Mouse (Mus musculus): ENCODE results near the gene Srgap1. TPM values are rescaled to one million over a fixed set of nuclear protein-coding genes. Genes with fewer than 3 reads are reported as not detected.

Srgap1 gene
- total RNA-seq (2014; fragmentation: Nextera tagmentation) (not detected in 2 replicates), total RNA-seq (2017) (0.06 and 0.22 TPM in 2 replicates), polyA plus RNA-seq (2012) (not detected in 2 replicates)

GRCm38 (mm10) chr10:122046904-122047726 is at the start of gene Srgap1:
Gene Srgap1 (minus strand): TSS chr10:122047315.
- no peaks in the 10 kb centered on the region for H3K36me3 ChIP-seq (replicated peaks)
- no peaks in the 10 kb centered on the region for H3K4me1 ChIP-seq (ENCODE audit: insufficient read depth, low read depth, low read length)
- peaks cover 57% of the 10 kb centered on the region for H3K9me3 ChIP-seq (replicated peaks)
- no peaks in the 10 kb centered on the region for H3K27me3 ChIP-seq (ENCODE audit: insufficient read depth, low read length)
- no peak for DNase-seq (ENCODE audit: low spot score)
- no peak within 1 kb of the TSS; the same call in 1 of the 2 replicates for H3K4me3 ChIP-seq (ENCODE audit: low read depth, low read length)
- TF ChIP-seq TAL1 (conservative IDR thresholded peaks at IDR 0.05; ENCODE audit: low read depth, low read length) (no peak), POLR2AphosphoS5 (IDR thresholded peaks at IDR 0.05; ENCODE audit: insufficient replicate concordance, low read depth, low read length) (no peak), GATA1 (IDR thresholded peaks at IDR 0.05; ENCODE audit: borderline replicate concordance, low read length) (no peak), CTCF (IDR thresholded peaks at IDR 0.05; ENCODE audit: low read depth, low read length) (no peak), GATA2 (IDR thresholded peaks at IDR 0.05; ENCODE audit: borderline replicate concordance, low read depth, low read length) (no peak)
- ATAC-seq (ENCODE audit: extremely low read depth, insufficient number of reproducible peaks, low FRiP score, poor library complexity, severe bottlenecking) = no peak

- DNase-seq (ENCODE audit: low spot score) = peak; percentile 4
- TF ChIP-seq GATA1 (IDR thresholded peaks at IDR 0.05; ENCODE audit: borderline replicate concordance, low read length) = no peak
- TF ChIP-seq GATA2 (IDR thresholded peaks at IDR 0.05; ENCODE audit: borderline replicate concordance, low read depth, low read length) = no peak
- TF ChIP-seq CTCF (IDR thresholded peaks at IDR 0.05; ENCODE audit: low read depth, low read length) = no peak
- TF ChIP-seq POLR2AphosphoS5 (IDR thresholded peaks at IDR 0.05; ENCODE audit: insufficient replicate concordance, low read depth, low read length) = no peak
- TF ChIP-seq TAL1 (conservative IDR thresholded peaks at IDR 0.05; ENCODE audit: low read depth, low read length) = no peak
- Histone ChIP-seq H3K36me3 (replicated peaks) (peaks cover 23% of the 10 kb centered on the region), H3K4me3 (ENCODE audit: low read depth, low read length) (peak overlapping the region; percentile 84), H3K27me3 (ENCODE audit: insufficient read depth, low read length) (no peaks in the 10 kb centered on the region), H3K9me3 (replicated peaks) (no peaks in the 10 kb centered on the region), H3K4me1 (ENCODE audit: insufficient read depth, low read depth, low read length) (peaks cover 14% of the 10 kb centered on the region)
- no peak for ATAC-seq (ENCODE audit: extremely low read depth, insufficient number of reproducible peaks, low FRiP score, poor library complexity, severe bottlenecking)
These were observed 49.4 kb upstream of the Srgap1 start for GRCm38 (mm10) chr10:122096462-122096979.

DNA sequence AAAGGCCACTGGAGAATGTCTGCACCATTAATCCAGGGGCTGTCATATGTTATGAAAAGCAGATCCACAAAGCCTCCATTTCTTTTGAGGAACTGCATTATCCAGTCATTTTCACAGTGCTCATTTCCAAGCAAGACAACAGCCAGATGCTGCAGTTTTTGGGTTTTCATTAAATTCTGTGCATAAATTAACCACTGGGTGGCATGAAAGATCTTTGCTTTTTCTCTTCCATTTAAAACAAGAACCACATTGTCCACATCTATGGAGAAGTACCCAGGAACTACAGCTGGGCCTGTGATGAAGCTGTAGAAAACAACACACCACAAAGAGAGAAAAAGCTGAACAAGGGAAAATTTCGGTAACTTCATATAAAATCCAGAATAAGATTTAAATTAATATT is 43.4 kb upstream of the Srgap1 start:
- Histone ChIP-seq H3K27me3 (ENCODE audit: insufficient read depth, low read length) (no peaks in the 10 kb centered on the region), H3K9me3 (replicated peaks) (peaks cover 11% of the 10 kb centered on the region), H3K4me3 (ENCODE audit: low read depth, low read length) (no peak overlapping the region), H3K4me1 (ENCODE audit: insufficient read depth, low read depth, low read length) (peaks cover 4% of the 10 kb centered on the region), H3K36me3 (replicated peaks) (peaks cover 46% of the 10 kb centered on the region)
- TF ChIP-seq TAL1 (conservative IDR thresholded peaks at IDR 0.05; ENCODE audit: low read depth, low read length) (no peak), POLR2AphosphoS5 (IDR thresholded peaks at IDR 0.05; ENCODE audit: insufficient replicate concordance, low read depth, low read length) (no peak), CTCF (IDR thresholded peaks at IDR 0.05; ENCODE audit: low read depth, low read length) (no peak), GATA1 (IDR thresholded peaks at IDR 0.05; ENCODE audit: borderline replicate concordance, low read length) (no peak), GATA2 (IDR thresholded peaks at IDR 0.05; ENCODE audit: borderline replicate concordance, low read depth, low read length) (no peak)
- ATAC-seq (ENCODE audit: extremely low read depth, insufficient number of reproducible peaks, low FRiP score, poor library complexity, severe bottlenecking) (no peak), DNase-seq (ENCODE audit: low spot score) (no peak)

DNA sequence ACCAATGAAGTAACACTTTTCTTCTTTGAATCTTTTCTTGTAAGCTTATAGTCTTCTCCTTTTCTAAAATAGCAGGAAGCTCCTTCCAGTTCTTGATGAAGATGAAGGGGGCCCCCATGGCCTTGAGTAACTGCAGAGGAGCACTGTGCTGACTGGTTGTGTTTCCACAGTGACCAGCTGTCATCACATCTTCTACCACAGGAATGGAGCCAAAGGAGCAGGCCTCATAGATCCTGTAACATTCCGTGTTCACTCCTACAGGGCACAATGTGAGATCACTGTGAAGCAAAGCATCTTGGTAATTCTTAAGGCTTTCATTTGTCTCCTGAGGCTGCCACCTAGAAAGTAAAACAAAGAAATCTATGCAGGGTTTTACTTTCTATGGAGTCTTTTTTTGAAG is 34.2 kb upstream of the Srgap1 start:
- H3K4me3 ChIP-seq (ENCODE audit: low read depth, low read length) = no peak overlapping the region
- no peak for ATAC-seq (ENCODE audit: extremely low read depth, insufficient number of reproducible peaks, low FRiP score, poor library complexity, severe bottlenecking)
- H3K27me3 ChIP-seq (ENCODE audit: insufficient read depth, low read length) = no peaks in the 10 kb centered on the region
- H3K36me3 ChIP-seq (replicated peaks) = no peaks in the 10 kb centered on the region
- TF ChIP-seq POLR2AphosphoS5 (IDR thresholded peaks at IDR 0.05; ENCODE audit: insufficient replicate concordance, low read depth, low read length) (no peak), GATA1 (IDR thresholded peaks at IDR 0.05; ENCODE audit: borderline replicate concordance, low read length) (no peak), CTCF (IDR thresholded peaks at IDR 0.05; ENCODE audit: low read depth, low read length) (no peak), GATA2 (IDR thresholded peaks at IDR 0.05; ENCODE audit: borderline replicate concordance, low read depth, low read length) (no peak), TAL1 (conservative IDR thresholded peaks at IDR 0.05; ENCODE audit: low read depth, low read length) (no peak)
- no peaks in the 10 kb centered on the region for H3K9me3 ChIP-seq (replicated peaks)
- DNase-seq (ENCODE audit: low spot score) = no peak
- H3K4me1 ChIP-seq (ENCODE audit: insufficient read depth, low read depth, low read length) = no peaks in the 10 kb centered on the region

DNA sequence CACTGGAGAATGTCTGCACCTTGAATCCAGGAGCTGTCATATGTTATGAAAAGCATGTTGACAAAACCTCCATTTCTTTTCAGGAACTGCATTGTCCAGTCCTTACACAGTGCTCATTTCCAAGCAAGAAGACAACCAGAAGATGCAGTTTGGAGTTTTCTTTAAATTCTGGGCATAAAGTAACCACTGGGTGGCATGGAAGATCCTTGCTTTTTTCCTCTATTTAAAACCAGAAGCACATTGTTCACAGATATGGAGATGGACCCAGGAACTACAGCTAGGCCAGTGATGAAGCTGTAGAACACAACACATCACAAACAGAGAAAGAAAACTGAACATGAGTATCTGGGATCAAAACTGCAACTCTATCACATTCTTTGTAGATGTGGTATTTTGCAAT is 22.0 kb upstream of the Srgap1 start:
- Histone ChIP-seq H3K4me1 (ENCODE audit: insufficient read depth, low read depth, low read length) (no peaks in the 10 kb centered on the region), H3K36me3 (replicated peaks) (no peaks in the 10 kb centered on the region), H3K9me3 (replicated peaks) (no peaks in the 10 kb centered on the region; the same call in 1 of the 2 replicates), H3K4me3 (ENCODE audit: low read depth, low read length) (no peak overlapping the region), H3K27me3 (ENCODE audit: insufficient read depth, low read length) (no peaks in the 10 kb centered on the region)
- TF ChIP-seq CTCF (IDR thresholded peaks at IDR 0.05; ENCODE audit: low read depth, low read length) (no peak), TAL1 (conservative IDR thresholded peaks at IDR 0.05; ENCODE audit: low read depth, low read length) (no peak), POLR2AphosphoS5 (IDR thresholded peaks at IDR 0.05; ENCODE audit: insufficient replicate concordance, low read depth, low read length) (no peak), GATA1 (IDR thresholded peaks at IDR 0.05; ENCODE audit: borderline replicate concordance, low read length) (no peak), GATA2 (IDR thresholded peaks at IDR 0.05; ENCODE audit: borderline replicate concordance, low read depth, low read length) (no peak)
- no peak for ATAC-seq (ENCODE audit: extremely low read depth, insufficient number of reproducible peaks, low FRiP score, poor library complexity, severe bottlenecking)
- DNase-seq (ENCODE audit: low spot score) = no peak

DNA sequence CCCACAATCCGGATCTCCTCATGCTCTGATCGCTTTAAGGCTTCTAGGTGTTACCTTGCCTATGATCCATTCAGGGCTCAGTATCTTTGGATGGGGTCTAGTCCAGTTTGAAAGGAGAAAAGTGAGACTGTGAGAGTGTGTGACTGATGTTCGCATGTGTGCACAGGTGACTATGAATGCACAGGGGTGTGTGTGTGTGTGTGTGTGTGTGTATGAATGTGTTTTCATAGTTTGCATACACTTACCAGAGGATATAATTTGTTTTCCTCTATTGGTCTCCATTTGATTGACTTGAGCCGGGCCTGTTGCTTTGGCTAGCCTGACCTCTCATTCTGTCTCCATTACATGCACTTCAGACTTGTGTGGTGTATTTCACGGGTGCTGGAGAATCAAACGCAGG is 8.7 kb upstream of the Srgap1 start:
- no peak for ATAC-seq (ENCODE audit: extremely low read depth, insufficient number of reproducible peaks, low FRiP score, poor library complexity, severe bottlenecking)
- Histone ChIP-seq H3K27me3 (ENCODE audit: insufficient read depth, low read length) (no peaks in the 10 kb centered on the region), H3K4me3 (ENCODE audit: low read depth, low read length) (no peak overlapping the region), H3K4me1 (ENCODE audit: insufficient read depth, low read depth, low read length) (no peaks in the 10 kb centered on the region), H3K36me3 (replicated peaks) (no peaks in the 10 kb centered on the region), H3K9me3 (replicated peaks) (peaks cover 12% of the 10 kb centered on the region)
- no peak for DNase-seq (ENCODE audit: low spot score)
- no peak for TF ChIP-seq CTCF (IDR thresholded peaks at IDR 0.05; ENCODE audit: low read depth, low read length)
- no peak for TF ChIP-seq GATA2 (IDR thresholded peaks at IDR 0.05; ENCODE audit: borderline replicate concordance, low read depth, low read length)
- no peak for TF ChIP-seq POLR2AphosphoS5 (IDR thresholded peaks at IDR 0.05; ENCODE audit: insufficient replicate concordance, low read depth, low read length)
- TF ChIP-seq TAL1 (conservative IDR thresholded peaks at IDR 0.05; ENCODE audit: low read depth, low read length) = no peak
- TF ChIP-seq GATA1 (IDR thresholded peaks at IDR 0.05; ENCODE audit: borderline replicate concordance, low read length) = no peak

Data from G1E (cell line).